Mouse (Mus musculus) cerebellum, adult 8-10 months (tissue): Measurements from ENCODE around the gene Mapk11.
A peak's percentile ranks its signal among the peaks of the same experiment; 100 is the strongest.

Source experiments
- DNase-seq: peaks from one replicate; pipeline ENCODE4 v3.0.0; 2022

Mapk11 gene

GRCm38 (mm10) chr15:89102646-89103045 lies 46.8 kb downstream of the Mapk11 start:
- DNase-seq = no peak

- DNase-seq = no peak
These were observed 48.6 kb downstream of the Mapk11 start for GRCm38 (mm10) chr15:89100823-89101222.

- DNase-seq = peak; percentile 71
These were observed 50.8 kb downstream of the Mapk11 start for GRCm38 (mm10) chr15:89098616-89099015.

DNA sequence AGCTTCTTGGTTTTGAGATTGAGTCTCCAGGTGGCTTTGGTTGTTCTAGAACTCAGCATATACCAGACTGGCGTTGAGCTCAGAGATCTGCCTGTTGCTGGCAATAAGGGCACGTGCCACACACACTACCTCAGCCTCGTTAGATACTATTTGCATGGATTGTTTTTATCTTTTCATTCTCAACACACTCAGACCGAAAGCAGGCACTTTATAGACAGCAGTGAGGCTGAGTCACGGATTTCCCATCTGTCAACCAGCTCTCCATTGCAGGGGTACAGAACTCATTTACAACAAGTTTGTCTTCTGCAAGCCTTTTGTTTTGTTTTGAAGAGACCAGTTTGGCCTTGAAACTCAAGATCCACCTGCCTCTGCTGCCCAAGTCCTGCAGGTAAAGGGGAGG lies 52.0 kb downstream of the Mapk11 start:
- no peak for DNase-seq
